Mouse (Mus musculus): ENCODE data around the gene Armh3.
A peak's percentile ranks its signal among the peaks of the same experiment; 100 is the strongest.

Gene Armh3

GRCm38 (mm10) chr19:45997785-45998693 lies at the start of gene Armh3:
Gene Armh3 (minus strand): TSS chr19:45998488.
- peak; percentile 92 to 94 for DNase-seq

GRCm38 (mm10) chr19:46047426-46047825 lies 49.1 kb upstream of the Armh3 start:
- DNase-seq = no peak

GRCm38 (mm10) chr19:46046621-46047025 lies 48.3 kb upstream of the Armh3 start:
- peak in 1 of 2 experiments; percentile 22 for DNase-seq

GRCm38 (mm10) chr19:46045696-46046311 lies 47.5 kb upstream of the Armh3 start:
- peak; percentile 55 to 70 for DNase-seq

- peak; percentile 85 to 87 for DNase-seq
Observed at GRCm38 (mm10) chr19:46044993-46045695, 46.9 kb upstream of the Armh3 start, which contains the start of gene Ldb1. Gene Ldb1 (minus strand): TSS chr19:46045214.

- DNase-seq = peak; percentile 50 to 65
Observed at GRCm38 (mm10) chr19:46044271-46044992, 46.1 kb upstream of the Armh3 start, which contains the start of gene Pprc1. Gene Pprc1 (plus strand): TSS chr19:46044886.

GRCm38 (mm10) chr19:46043380-46043779 lies 45.1 kb upstream of the Armh3 start:
- peak in 1 of 2 experiments; percentile 31 for DNase-seq

GRCm38 (mm10) chr19:46042476-46043011 lies 44.3 kb upstream of the Armh3 start:
- DNase-seq = peak; percentile 41 to 46

- peak; percentile 91 for DNase-seq
Observed at GRCm38 (mm10) chr19:46041933-46042475, 43.7 kb upstream of the Armh3 start.

GRCm38 (mm10) chr19:46041299-46041932 lies 43.1 kb upstream of the Armh3 start:
- no peak for DNase-seq

- DNase-seq = no peak
Observed at GRCm38 (mm10) chr19:46040149-46040902, 42.0 kb upstream of the Armh3 start.

GRCm38 (mm10) chr19:46039478-46039877 lies 41.2 kb upstream of the Armh3 start:
- DNase-seq = peak; percentile 82

GRCm38 (mm10) chr19:46038851-46039260 lies 40.6 kb upstream of the Armh3 start:
- DNase-seq = no peak

GRCm38 (mm10) chr19:46037925-46038850 lies 39.9 kb upstream of the Armh3 start:
- no peak for DNase-seq

- no peak for DNase-seq
Observed at GRCm38 (mm10) chr19:46037243-46037924, 39.1 kb upstream of the Armh3 start.

GRCm38 (mm10) chr19:46036477-46037242 lies 38.4 kb upstream of the Armh3 start:
- DNase-seq = no peak

GRCm38 (mm10) chr19:46035971-46036370 lies 37.7 kb upstream of the Armh3 start:
- no peak for DNase-seq

GRCm38 (mm10) chr19:46033911-46034310 lies 35.6 kb upstream of the Armh3 start:
- DNase-seq = no peak
